Mouse (Mus musculus) heart, adult 11 months (tissue): ENCODE data around the gene Jund.

Experiments
- DNase-seq: peaks from one replicate; pipeline ENCODE4 v3.0.0; 2022

Gene Jund

DNA sequence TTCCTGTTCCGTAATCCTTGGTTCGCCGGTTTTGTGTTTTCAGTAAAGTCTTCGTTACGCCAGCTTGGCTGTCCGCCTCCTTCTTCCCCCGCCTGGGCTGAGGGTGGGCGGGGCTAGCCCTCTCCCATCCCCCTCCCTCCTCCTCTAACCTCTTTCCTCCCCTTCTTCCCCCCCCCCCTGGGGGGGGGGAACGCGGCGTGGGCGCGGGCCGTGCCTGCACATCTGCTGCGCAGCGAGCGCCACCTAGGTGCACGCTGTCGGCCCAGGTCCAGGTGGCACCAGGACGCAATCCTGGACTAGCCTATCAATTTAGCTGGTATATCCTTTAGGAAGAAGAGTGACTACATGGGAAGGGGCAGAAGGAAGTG, 1.8 kb downstream of the Jund start:
- peak; percentile 99 for DNase-seq

DNA sequence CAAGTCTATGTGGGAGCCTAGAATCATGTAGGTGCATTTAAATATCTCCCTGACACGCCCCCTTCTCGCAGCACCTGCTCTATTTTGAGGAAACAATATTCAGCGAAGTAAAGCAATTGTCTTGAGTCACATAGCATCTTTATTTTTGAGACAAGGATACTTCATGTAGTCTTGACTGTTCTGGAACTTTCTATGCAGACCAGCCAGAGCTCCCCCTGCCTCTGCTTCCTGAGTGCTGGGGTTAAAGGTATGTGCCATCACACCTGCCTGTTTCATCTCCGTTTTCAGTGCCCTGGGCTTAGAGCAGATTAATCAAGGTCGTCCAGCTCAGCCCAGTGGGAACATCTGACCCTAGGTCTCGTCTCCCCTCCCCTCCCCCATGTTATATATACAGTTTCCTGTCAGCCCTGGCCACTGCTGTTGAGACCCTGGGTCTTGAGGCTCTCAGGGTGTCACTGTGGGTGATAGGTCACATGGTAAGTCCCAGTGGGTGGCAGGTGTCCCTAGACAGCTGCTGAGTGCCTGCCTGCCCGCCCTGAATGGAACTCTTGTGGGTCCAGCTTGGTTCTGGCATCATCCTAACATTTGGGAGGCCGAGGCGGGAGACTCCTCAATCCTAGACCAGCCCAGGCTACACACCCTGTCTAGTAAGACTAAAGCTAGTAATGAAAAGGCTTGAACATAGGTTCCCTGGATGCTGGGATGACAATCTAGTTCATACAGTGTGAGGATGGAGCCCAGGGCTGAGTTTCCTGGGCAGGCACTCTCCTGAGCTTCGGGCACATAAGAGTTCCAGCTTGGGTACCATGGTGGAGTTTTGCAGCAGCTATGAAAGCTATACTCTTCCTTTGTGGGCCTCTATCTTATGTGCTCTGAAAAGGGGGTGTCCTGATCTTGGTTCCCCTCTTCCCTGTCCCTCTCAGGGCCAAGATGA, 2.6 kb downstream of the Jund start:
- DNase-seq = peak; percentile 96

DNA sequence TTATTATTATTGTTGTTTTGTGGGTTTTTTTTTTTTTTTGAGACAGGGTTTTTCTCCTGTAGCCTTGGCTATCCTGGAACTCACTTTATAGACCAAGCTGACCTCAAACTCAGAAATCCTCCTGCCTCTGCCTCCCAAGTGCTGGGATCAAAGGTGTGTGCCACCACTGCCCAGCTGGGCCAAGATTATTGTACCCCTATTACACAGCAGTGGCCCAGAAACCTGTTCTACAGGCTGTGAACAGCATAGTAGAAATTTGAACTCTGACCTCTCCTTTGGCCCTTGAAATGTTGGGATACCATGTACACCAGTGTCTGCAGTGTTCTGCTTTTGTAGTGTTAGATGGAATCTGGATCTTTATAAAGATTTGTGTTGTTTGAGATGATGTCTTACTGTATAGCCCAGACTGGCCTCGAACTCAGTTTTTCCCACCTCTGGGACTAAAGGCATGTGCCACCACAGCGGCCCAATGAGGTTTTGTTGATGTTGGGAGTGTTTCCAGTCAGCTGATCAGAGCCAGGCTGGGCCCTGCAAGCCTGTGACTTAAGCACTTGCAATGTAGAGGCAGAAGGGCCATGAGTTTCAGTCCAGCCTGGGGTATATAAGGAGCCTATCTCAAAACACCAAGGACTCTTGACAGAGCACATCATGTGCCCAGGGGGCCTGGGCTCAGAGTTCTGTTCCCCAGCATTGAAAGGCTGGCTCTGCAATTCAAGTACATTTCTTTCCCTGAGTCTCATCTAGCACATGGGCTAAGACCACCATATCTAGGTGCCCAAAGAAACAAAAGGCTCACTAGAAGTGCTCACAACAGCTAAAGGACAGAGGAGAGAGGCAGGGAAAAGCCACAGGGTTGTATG, 3.5 kb downstream of the Jund start:
- DNase-seq = peak; percentile 95

GRCm38 (mm10) chr8:70702842-70703182, 4.1 kb downstream of the Jund start:
- DNase-seq = peak; percentile 99

DNA sequence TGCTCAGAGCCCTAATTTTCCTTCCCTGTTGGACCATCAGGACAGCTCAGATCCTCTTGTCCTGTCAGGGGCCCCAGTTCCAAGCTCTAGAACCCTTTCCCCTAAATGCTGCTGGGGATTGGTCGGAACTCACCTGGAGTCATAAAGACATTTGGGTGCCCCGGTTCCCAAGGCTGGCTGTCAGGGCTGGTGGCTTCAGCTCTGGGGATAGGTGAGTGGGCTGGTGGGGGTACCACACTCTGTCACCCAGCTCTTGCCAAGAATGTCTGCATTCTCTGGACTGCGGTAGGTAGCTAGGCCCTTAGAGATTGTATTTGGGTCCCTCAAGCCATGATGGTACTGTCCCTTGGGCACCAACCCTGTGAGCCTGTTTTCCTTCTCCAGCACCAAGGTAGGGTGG, 4.5 kb downstream of the Jund start, which contains the start of gene Iqcn:
Iqcn (plus strand) TSS at position 171 of the 400 bp plus-strand sequence.
- peak; percentile 95 for DNase-seq

DNA sequence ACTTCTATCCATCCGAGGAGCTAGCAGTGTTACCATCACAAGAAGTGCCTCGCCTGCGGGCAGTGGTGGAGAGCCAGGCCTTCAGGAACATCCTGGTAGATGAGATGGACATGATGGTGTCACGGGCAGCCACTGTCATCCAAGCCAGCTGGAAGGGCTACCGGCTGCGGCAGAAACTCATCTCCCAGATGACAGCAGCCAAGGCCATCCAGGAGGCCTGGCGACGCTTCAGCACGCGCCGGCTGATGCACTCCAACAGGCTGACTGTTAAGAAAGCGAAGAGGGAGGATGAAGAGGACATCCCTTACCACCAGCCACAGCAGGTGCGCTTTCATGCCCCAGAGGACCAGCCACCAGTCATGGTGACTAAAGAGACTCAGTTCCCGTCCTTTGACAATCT, 9.5 kb downstream of the Jund start:
- peak; percentile 93 for DNase-seq

DNA sequence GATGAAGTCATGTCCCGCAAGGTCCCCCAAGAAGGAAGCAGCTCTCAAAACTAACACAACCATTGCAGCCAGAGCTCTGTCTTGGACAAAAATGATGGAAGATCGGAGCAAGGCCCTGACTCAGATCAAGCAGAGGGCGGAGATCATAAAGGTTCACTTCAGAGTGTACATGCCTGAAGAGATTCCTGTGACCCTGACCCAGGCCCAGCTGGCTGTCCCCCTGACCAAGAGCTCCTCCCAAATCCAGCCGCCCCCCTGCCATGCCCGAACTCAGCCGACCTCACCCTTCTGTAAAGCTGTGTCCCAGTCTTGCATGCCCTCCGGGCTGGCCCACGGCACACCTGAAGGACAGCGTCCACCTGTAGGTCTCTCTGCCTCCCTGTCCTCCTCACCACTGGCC, 11.0 kb downstream of the Jund start:
- peak; percentile 91 for DNase-seq

GRCm38 (mm10) chr8:70710296-70710695, 11.5 kb downstream of the Jund start:
- peak; percentile 97 for DNase-seq

GRCm38 (mm10) chr8:70711041-70711440, 12.3 kb downstream of the Jund start:
- peak; percentile 93 for DNase-seq

GRCm38 (mm10) chr8:70713991-70714390, 15.2 kb downstream of the Jund start:
- DNase-seq = peak; percentile 92

- DNase-seq = peak; percentile 87
Measured at GRCm38 (mm10) chr8:70715086-70715485, 16.3 kb downstream of the Jund start.

- DNase-seq = peak; percentile 92
Measured at GRCm38 (mm10) chr8:70716521-70717400, 18.0 kb downstream of the Jund start.

DNA sequence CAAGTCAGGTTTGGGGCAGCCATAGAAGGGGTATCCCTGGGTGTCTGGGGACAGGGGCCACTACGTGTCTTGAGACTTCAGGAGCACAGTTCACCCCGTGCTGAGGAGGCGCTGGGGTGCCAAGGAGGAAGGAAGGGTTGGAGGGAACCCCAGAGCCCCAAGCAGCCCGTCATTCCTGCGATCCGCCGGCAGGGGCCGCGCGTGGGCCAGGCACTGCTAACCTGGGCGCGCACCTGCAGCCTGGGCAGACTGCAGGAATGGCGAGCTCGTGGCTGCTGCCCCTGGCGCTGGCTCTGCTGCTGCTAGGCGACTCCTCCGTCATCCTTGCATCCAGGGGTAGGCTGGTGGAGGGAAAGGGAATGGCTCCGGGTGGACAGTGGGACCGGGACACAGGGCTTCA, 19.5 kb downstream of the Jund start, which contains the start of gene Gm3336:
Gm3336 (plus strand) TSS at position 247 of the 400 bp plus-strand sequence.
- DNase-seq = peak; percentile 95

DNA sequence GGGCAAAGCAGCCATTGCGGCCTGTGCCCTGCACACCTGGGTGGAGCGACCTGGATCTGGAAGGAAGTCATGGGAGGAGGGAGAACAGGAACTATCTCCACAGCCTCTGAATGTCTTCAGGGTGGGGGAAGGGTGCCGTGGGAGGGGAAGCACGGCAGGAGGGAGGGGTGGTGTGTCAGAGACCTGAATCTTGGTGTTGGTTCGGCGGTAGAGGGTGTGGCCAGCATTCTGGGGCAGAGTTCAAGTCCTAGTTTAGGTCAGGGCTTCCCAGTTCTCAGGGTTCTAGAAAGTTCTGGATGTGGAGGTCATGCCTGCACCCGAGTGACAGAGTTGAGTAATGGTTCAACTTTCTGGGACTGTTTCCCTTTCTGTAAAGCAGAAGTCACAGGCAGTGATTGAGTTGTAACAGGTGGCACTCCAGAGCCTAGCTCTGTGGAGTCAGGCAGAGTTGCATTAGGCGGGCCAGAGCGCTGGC, 21.1 kb downstream of the Jund start:
- peak; percentile 95 for DNase-seq

- DNase-seq = peak; percentile 96
Measured at GRCm38 (mm10) chr8:70720739-70721138, 22.0 kb downstream of the Jund start.

DNA sequence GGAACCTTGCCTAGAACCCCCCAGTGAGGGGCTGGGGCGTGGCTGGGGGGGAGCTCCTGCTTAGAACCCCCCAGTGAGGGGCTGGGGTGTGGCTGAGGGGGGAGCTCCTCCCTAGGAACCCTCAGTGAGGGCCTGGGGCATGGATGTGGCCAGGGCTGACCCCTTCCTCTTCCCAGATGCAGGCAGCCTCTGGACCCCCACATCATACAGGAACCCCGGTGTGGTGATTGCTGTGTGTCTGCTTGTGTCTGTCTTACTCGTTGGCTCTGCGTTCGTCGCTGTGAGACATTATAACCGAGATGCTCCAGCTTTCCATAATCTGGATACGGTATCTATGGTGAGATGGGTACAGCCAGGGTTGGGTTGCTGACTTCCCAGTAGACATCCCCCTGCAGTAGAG, 22.9 kb downstream of the Jund start:
- peak; percentile 93 for DNase-seq

- peak; percentile 89 for DNase-seq
Measured at GRCm38 (mm10) chr8:70723486-70724210, 24.9 kb downstream of the Jund start, which contains the start of gene Pde4c. Gene Pde4c, plus strand, starts transcription at chr8:70723720.

DNA sequence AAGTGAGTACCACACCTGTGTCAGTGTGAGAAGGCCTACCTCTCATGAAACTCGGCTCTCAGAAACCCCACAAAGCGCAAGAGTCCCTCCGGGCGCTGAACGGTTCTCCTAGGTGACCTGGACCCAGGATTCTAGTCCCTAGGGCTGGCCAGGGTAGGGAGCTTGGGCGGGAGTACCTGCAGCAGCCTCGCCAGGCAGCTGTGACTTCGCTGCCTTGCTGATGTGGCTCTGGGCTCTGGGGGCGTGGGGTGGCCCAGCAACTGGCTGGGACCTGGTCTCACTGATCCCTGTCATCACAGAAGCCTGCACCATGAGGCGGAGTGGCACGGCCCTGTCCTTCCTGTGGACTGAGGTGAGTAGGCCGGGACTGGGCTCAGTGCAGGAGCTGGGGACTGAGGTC, 25.5 kb downstream of the Jund start:
- DNase-seq = peak; percentile 76

- peak; percentile 88 for DNase-seq
Measured at GRCm38 (mm10) chr8:70725792-70726447, 27.2 kb downstream of the Jund start.

- peak; percentile 90 for DNase-seq
Measured at GRCm38 (mm10) chr8:70726721-70727120, 28.0 kb downstream of the Jund start.
